Mouse (Mus musculus) heart, postnatal 14 days (tissue): Measurements from ENCODE around the gene Magix. TPM values are rescaled to one million over a fixed set of nuclear protein-coding genes. Genes with fewer than 3 reads are reported as not detected.
A peak's percentile ranks its signal among the peaks of the same experiment; 100 is the strongest.

Experiments
- DNase-seq, 2 experiments: peaks; one replicate each; pipeline ENCODE4 v3.0.0; 2021 to 2022
- intact Hi-C: fragments of 180-260 bp; cut with DNase I; formaldehyde crosslinking; loops from one replicate; pipeline ENCODE4 v1.15.1; 2025
- total RNA-seq, 2 experiments: library from RNA; stranded (reverse); gene quantifications; 2 replicates each; pipeline ENCODE4 v1.2.3; 2021

The Magix gene
- total RNA-seq, 2 experiments from 2014 or later = 18.4 to 21.2 TPM

- DNase-seq = no peak
- intact Hi-C loops = no loop called here
Observed at GRCm38 (mm10) chrX:7675001-7675380, 6.1 kb downstream of the Magix start.

DNA sequence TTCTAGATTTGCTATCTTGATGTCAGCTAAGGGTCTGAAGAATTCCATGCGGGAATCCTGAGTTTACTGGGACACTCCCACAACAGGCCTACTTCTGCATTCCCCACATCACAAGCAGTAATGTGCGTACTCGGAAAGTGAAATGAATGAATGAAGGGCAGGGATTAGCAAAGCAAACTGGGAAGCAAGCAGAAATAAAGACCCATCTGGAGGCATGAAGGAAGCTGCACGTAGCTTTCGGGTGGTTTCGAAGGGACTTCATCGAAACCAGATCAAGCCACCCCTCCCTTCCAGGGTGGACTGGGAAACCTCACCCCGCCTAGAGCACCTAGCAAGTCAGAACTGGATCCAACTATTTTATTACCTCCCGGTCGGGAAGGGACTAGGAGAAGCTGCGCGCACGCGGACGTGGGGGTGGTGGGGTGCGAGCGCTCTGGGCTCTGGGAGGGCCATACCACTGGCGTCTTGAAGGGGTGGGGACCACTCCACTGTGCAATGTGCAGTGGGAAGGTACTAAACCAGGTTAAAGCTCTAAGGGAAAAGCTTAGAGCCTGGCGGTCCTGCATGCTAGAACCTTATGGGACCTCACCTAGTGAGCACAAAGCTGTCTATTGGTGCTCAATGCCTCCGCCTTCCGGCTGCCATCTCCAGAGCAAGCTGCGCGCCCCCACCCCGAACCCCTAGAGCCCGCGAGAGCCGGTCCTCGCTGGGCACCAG is 6.6 kb downstream of the Magix start:
- intact Hi-C loops = no loop called here
- no peak for DNase-seq

DNA sequence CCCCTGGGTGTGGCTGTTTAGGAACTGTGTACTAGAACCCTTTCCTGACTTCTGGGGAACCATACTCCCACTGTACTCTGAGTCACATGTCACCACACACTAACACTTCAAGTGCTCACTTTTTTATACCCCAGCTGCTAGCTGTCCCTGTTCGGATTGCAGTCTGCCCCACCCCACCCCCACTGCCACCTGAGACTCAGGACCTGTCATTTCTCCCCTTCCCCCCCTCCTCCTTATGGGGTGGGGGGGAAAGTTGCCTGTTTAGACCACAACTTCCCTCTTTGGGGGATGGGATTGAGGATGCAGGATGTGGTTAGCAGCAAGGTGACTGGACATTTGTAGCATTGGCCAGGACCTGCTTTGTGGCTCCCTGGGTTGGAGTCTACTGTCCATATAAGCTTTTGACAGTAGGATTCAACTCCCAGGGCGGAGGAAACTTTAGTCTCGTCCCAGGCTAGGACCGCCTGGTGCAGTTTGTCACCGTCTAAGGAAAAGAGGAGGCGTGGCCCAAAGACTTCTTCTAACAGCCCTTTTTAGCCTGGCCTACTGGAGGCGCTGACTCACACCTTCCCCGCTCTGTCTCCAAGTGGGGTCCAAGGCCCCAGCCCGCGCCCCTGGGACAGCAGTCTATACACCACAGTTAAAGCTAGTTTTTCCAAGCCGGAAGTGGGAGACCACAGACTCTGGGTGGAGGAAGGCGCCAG is 7.3 kb downstream of the Magix start:
- intact Hi-C loops = no loop called here
- DNase-seq = no peak

GRCm38 (mm10) chrX:7672739-7673138 is 8.3 kb downstream of the Magix start:
- no peak for DNase-seq
- intact Hi-C loops = no loop called here

- peak; percentile 40 to 49 for DNase-seq
Observed at GRCm38 (mm10) chrX:7670921-7671623, 10.0 kb downstream of the Magix start, which contains the start of gene Plp2. Gene Plp2 (minus strand): TSS chrX:7671390.

DNA sequence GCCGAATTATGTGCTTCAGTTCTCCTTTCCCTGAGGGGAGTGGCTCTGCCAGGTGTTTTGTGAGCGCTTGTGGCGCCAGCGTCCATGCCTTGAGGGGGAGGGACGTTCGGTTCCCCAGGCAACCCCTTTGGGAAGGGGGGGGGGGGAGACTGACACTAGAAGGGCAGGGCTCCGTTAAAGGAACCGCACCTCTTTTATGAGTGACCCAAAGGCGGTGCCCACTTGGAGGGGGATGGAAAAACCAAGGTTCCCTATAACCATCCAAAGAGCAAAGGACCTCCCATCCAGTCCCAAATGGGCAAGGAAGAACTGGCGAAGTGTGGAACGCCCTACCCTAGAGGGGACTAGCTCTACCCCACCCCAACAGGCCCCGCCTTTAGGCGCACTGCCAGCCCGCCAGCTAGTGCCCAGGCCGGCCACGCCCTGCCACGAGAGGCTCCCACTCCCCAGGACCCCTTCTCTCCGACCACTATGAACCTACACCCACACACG is 10.6 kb downstream of the Magix start:
- intact Hi-C loops = no loop called here
- peak; percentile 75 to 76 for DNase-seq

More at GRCm38 (mm10) chrX:7670921-7671623, 10.0 kb downstream of the Magix start, which contains the start of gene Plp2:
- intact Hi-C loops = no loop called here

GRCm38 (mm10) chrX:7665739-7666502 is 15.1 kb downstream of the Magix start:
- intact Hi-C loops = no loop called here
- no peak for DNase-seq

GRCm38 (mm10) chrX:7664791-7665190 is 16.3 kb downstream of the Magix start:
- intact Hi-C loops = no loop called here
- DNase-seq = peak; percentile 22 to 41

DNA sequence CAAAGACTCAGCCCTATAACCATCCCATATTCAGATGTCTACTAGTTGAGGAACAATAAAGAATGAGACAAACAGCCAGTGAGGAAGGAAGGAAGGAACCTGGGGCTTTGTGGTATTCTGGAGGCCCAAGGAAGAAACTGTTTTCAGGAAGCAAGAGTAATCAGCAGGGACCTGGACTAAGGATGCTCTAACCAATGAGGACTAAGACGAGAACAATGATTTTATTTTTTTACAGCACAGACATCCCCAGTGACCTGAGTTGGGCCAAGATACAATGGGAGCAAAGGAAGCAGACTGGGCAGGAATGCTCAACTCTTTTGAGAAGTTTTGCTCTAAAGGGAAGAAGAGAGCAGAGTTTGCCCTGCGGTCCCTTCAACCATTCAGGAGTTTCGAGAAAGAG is 18.1 kb downstream of the Magix start:
- no peak for DNase-seq
- intact Hi-C loops = no loop called here

- intact Hi-C loops = no loop called here
- DNase-seq = no peak
Observed at GRCm38 (mm10) chrX:7661086-7661485, 20.0 kb downstream of the Magix start.

- DNase-seq = peak; percentile 32 to 44
Observed at GRCm38 (mm10) chrX:7658785-7659589, 22.1 kb downstream of the Magix start.

DNA sequence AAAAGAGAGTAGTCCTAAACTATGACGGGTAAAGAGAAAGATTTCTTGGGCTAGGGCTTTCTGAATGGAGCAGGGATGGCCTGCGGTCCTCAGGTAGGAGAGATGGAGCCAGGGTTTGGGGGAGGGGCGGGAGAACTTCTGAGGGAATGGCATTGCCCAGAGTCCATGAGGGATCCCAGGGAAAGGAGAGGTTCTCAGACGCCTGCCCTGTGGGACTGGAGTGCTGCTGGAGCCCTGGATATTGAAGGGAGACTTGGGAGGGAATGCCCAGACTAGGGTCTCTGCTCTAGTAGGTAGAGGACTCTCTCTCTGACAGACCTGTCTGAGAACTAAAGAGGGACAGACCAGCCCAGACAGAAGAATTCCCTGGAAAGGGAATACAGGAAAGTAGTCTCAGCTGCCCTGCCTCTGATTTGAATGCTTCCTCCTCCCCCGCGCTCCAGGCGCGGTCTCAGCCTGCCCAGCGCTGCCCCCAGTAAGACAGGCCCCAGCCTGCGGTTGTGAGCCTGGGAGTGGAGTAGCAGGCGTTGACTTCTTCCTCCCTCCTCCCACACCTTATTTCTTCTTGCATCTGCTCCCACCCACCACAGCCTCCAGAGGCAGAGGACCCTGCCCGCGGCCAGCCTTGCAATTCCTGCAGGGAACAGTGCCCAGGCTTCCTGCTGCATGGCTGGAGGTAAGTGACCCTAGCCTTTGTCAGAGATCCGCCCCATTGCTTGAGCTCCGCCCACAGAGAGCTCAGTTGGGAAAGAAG is 22.8 kb downstream of the Magix start:
- DNase-seq = peak; percentile 56 to 58

More at GRCm38 (mm10) chrX:7658785-7659589, 22.1 kb downstream of the Magix start:
- intact Hi-C loops = no loop called here

DNA sequence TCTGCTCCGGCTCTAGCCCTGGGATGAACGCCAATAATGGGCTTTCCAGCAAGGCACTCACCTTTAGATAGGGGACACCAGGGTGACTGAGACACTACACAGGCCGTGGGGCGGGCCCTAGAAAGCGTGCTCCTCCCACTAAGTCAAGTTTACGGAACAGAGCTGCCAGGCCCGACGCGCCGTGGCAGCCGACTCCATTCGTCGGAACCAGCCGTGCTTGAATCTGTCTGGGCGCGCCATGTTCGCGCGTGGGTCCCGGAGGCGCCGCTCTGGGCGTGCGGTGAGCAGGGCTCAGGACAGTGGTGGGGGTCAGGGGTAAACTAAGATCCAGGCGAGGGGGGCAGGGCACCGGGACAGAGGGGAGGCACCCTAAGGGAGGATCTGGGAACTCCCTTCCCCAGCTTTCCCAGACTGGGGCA is 23.8 kb downstream of the Magix start, which contains the start of gene Prickle3:
Gene Prickle3, plus strand, starts transcription at position 40 of the 419 bp plus-strand sequence.
- peak; percentile 67 to 72 for DNase-seq
- intact Hi-C loops = no loop called here

More for the DNA sequence above, 22.8 kb downstream of the Magix start:
- intact Hi-C loops = no loop called here

DNA sequence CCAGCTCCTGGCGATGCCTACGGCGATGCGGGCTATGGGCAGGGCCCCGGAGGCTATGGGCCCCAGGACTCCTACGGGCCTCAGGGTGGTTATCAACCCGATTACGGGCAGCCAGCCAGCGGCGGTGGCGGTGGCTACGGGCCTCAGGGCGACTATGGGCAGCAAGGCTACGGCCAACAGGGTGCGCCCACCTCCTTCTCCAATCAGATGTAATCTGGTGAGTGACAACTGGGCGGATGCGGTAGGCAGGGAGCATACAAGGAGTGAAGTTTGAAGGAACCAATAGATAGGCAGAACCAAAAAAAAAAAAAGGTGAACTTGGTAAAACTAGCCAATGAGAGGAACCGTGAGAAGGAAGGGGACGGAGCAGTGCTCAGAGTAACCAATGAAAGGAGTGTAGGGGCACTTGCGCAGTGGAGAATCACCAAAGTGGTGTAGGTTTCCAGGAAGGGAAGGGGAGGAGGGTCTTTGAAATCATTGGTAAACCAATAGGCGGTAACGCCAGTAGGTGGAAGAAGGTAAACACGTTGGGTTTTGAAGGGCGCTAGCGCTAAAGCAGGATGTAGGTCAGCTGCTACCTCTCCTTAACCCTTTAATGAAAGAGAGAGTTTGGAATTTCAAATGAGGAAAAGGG is 32.3 kb downstream of the Magix start:
- peak; percentile 76 to 78 for DNase-seq
- intact Hi-C loops = loop anchor here (2.0 kb wide), 1 partner anchor 46 kb away; no protein-coding TSS in a partner anchor

DNA sequence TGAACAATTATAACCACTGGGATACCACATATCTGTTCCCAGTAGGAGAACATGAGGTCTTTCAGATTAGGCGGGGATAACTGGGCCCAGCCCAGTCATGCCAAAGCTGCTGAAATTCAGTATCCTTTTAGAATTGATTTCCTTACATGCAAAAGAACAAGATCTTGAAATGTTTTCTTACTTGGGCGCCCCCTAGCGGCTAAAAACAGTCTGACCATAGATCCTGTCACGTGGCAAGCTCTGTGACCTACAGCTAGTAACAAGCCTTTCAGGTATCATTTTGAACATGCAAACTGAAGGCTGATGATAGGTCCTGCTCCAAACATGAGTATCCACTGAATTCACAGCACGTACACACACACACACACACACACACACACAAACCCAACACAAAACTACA is 35.7 kb downstream of the Magix start:
- intact Hi-C loops = no loop called here
- peak; percentile 70 to 81 for DNase-seq

- no peak for DNase-seq
- intact Hi-C loops = loop anchor here (5.0 kb wide), 1 partner anchor 168 kb away; no protein-coding TSS in a partner anchor
Observed at GRCm38 (mm10) chrX:7640785-7641184, 40.3 kb downstream of the Magix start.

DNA sequence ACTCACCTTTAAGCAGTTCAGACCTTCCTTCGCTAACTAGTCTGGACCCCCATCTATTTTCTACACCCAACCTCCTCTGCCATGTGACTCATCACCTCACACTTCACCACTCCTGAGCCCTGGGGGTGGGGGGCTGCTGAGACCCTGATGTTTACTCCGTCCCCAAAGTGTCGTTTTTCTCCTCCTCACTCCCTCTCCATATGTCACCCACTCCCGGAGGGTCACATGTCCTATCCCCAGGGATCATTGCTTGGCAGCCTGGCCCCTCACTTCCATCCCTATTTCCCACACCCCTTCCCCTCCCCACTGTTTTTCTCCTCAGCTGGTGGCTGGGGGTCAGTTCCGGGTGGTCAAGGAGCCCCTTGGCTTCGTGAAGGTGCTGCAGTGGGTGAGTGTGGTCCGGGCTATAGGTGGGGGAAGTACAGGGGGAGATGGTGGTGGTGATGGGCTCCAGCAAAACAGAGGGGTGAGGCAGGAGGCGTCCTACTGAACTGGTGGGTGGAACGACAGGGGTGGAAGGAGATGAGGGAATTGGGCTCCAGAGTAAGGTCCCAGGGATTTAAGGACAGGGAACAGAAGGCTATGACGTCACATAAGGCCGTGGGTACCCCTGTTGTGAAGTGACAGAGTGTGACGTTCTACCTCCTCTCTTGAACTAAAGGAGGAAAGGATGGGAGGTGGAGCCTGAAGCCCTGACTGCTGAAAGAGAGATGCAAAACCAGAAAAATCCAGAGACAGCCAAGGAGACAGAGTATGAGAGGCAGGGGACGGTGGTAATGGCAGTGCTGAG is 41.3 kb downstream of the Magix start:
- DNase-seq = no peak
- intact Hi-C loops = loop anchor here (5.0 kb wide), 1 partner anchor 167 kb away; no protein-coding TSS in a partner anchor
